Mouse (Mus musculus) T-helper 1 cell (primary cell): Measurements from ENCODE around the gene Gm3752.
"Not testable (repeated sequence)": the region's sequence is repeated elsewhere in the genome, so short reads cannot be mapped to it uniquely, and the experiment has no call there.

Source experiments
- in situ Hi-C: fragments of 300-600 bp; cut with MboI, MseI; formaldehyde crosslinking; loops from one replicate; pipeline ENCODE4 v1.15.1; 2025; ENCODE audit warnings: high pct_unique_total_duplicates

The Gm3752 gene

GRCm38 (mm10) chr14:7483662-7484061 lies at the start of gene Gm3752:
Gm3752 (minus strand) TSS chr14:7483762.
- in situ Hi-C loops, result not testable (repeated sequence)

GRCm38 (mm10) chr14:7488731-7489130 lies 5.2 kb upstream of the Gm3752 start:
- in situ Hi-C loops, result not testable (repeated sequence)

- in situ Hi-C loops, result not testable (repeated sequence)
Measured at GRCm38 (mm10) chr14:7450817-7451216, 32.7 kb downstream of the Gm3752 start, which contains the start of gene Gm3755. Gm3755 (minus strand) TSS chr14:7450917.

- in situ Hi-C loops, result not testable (repeated sequence)
Measured at GRCm38 (mm10) chr14:7422496-7422895, 61.1 kb downstream of the Gm3752 start.
